Mouse (Mus musculus): ENCODE measurements around the gene Mob1b.

The Mob1b gene

GRCm38 (mm10) chr5:88720116-88721002 lies at the start of gene Mob1b:
Gene Mob1b (plus strand): TSS chr5:88720855.
- peak; percentile 77 for DNase-seq (ENCODE audit: extremely low read depth, low read depth)

- peak; percentile 23 for DNase-seq (ENCODE audit: extremely low read depth, low read depth)
Measured at GRCm38 (mm10) chr5:88674703-88675442, 45.8 kb upstream of the Mob1b start.

GRCm38 (mm10) chr5:88675443-88676387 lies 44.9 kb upstream of the Mob1b start, which contains the start of gene Grsf1:
Gene Grsf1 (minus strand): TSS chr5:88676171.
- DNase-seq (ENCODE audit: extremely low read depth, low read depth): peak; percentile 43

GRCm38 (mm10) chr5:88678929-88679328 lies 41.7 kb upstream of the Mob1b start:
- DNase-seq (ENCODE audit: extremely low read depth, low read depth): no peak

- no peak for DNase-seq (ENCODE audit: extremely low read depth, low read depth)
Measured at GRCm38 (mm10) chr5:88679341-88679740, 41.3 kb upstream of the Mob1b start.

GRCm38 (mm10) chr5:88680567-88680966 lies 40.1 kb upstream of the Mob1b start:
- DNase-seq (ENCODE audit: extremely low read depth, low read depth): no peak

GRCm38 (mm10) chr5:88683706-88684105 lies 36.9 kb upstream of the Mob1b start:
- DNase-seq (ENCODE audit: extremely low read depth, low read depth): no peak

- DNase-seq (ENCODE audit: extremely low read depth, low read depth): no peak
Measured at GRCm38 (mm10) chr5:88684226-88684625, 36.4 kb upstream of the Mob1b start.

GRCm38 (mm10) chr5:88685306-88685705 lies 35.3 kb upstream of the Mob1b start:
- DNase-seq (ENCODE audit: extremely low read depth, low read depth): no peak

- DNase-seq (ENCODE audit: extremely low read depth, low read depth): no peak
Measured at GRCm38 (mm10) chr5:88685745-88686299, 34.8 kb upstream of the Mob1b start.

- peak; percentile 27 for DNase-seq (ENCODE audit: extremely low read depth, low read depth)
Measured at GRCm38 (mm10) chr5:88687996-88688406, 32.7 kb upstream of the Mob1b start.

GRCm38 (mm10) chr5:88688583-88689187 lies 32.0 kb upstream of the Mob1b start:
- DNase-seq (ENCODE audit: extremely low read depth, low read depth): peak; percentile 86

GRCm38 (mm10) chr5:88689279-88689938 lies 31.2 kb upstream of the Mob1b start:
- peak; percentile 54 for DNase-seq (ENCODE audit: extremely low read depth, low read depth)

- no peak for DNase-seq (ENCODE audit: extremely low read depth, low read depth)
Measured at GRCm38 (mm10) chr5:88690681-88691505, 29.8 kb upstream of the Mob1b start.

- DNase-seq (ENCODE audit: extremely low read depth, low read depth): no peak
Measured at GRCm38 (mm10) chr5:88691506-88692095, 29.1 kb upstream of the Mob1b start.

GRCm38 (mm10) chr5:88692586-88692985 lies 28.1 kb upstream of the Mob1b start:
- DNase-seq (ENCODE audit: extremely low read depth, low read depth): no peak

GRCm38 (mm10) chr5:88693057-88693456 lies 27.6 kb upstream of the Mob1b start:
- DNase-seq (ENCODE audit: extremely low read depth, low read depth): no peak

GRCm38 (mm10) chr5:88697291-88697690 lies 23.4 kb upstream of the Mob1b start:
- no peak for DNase-seq (ENCODE audit: extremely low read depth, low read depth)
